In the genomic region with DNA sequence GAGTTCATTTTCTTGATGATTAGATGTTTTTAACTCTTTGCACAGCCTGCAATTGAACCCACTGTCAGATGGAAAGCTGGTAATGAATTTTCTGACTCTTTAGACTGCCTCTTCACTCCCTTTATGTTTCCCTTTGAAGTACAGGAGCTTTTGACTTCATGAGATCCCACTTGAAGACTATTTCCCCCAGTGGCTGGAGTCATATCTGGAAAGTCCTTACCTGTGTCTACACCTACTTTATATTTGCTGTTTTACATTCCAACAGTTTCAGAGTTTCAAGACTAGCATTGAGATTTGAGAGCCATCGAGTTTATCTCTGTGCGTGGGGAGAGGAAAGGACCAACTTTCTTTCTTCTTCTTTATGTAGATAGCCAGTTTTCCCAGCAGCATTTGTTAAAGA, we compare ENCODE assay signal across 24 mouse cellular contexts.
DNase-seq lines count a peak whose midpoint lies in the region; ATAC-seq and TF ChIP-seq lines count a peak whose summit lies in the region.
"Had no signal": no experiment of that assay in that cellular context is flagged by ENCODE, and none has a peak within 500 bp of the region (broad histone marks: within the 10 kb centered on the region; RNA-seq: fewer than 3 reads in every experiment).

No protein-coding gene starts in this region.

- no peak overlapping the region for H3K4me3 ChIP-seq in lung, embryonic 14.5 days (ENCODE audit: low read depth, low read length)
- H3K4me3 ChIP-seq in lung, embryonic 16.5 days (ENCODE audit: low read length), result no peak overlapping the region
- H3K4me3 ChIP-seq: embryonic facial prominence, embryonic 10.5 days; embryonic facial prominence, embryonic 12.5 days; forebrain, embryonic 13.5 days; forebrain, embryonic 15.5 days had no signal

- DNase-seq in lung, embryonic 14.5 days, result peak; percentile 11
- DNase-seq in lung, postnatal 4 days, result no peak
- DNase-seq in lung, postnatal 25 days (ENCODE audit: low spot score), result no peak
- DNase-seq in lung, postnatal 36 days, result peak; percentile 7
- DNase-seq in lung, postnatal 14 days, result no peak
- DNase-seq: adrenal gland, adult 8-10 months; adrenal gland, postnatal 14 days; adrenal gland, postnatal 36 days; B cell, adult 2 months; cerebellum, adult 11-12 months; cerebellum, adult 2 months; cerebellum, adult 9-10 months; cerebellum, postnatal 10 days; cerebellum, postnatal 25 days had no signal

- peak overlapping the region; percentile 33; the same call in 1 of the 2 replicates for H3K27ac ChIP-seq in lung, embryonic 14.5 days (ENCODE audit: low read depth)
- peak overlapping the region; percentile 13; the same call in 1 of the 2 replicates for H3K27ac ChIP-seq in lung, embryonic 16.5 days (ENCODE audit: low read length)
- H3K27ac ChIP-seq: embryonic facial prominence, embryonic 10.5 days; embryonic facial prominence, embryonic 12.5 days; forebrain, embryonic 13.5 days; forebrain, embryonic 15.5 days had no signal

- no peaks in the 10 kb centered on the region for H3K9me3 ChIP-seq in lung, embryonic 14.5 days (ENCODE audit: low read depth, low read length)
- H3K9me3 ChIP-seq in lung, embryonic 16.5 days (ENCODE audit: control insufficient read depth, low read length), result no peaks in the 10 kb centered on the region
- H3K9me3 ChIP-seq: embryonic facial prominence, embryonic 12.5 days; forebrain, embryonic 13.5 days; forebrain, embryonic 15.5 days; G1E had no signal

- no peaks in the 10 kb centered on the region for H3K4me1 ChIP-seq in lung, embryonic 14.5 days (ENCODE audit: insufficient read depth)
- H3K4me1 ChIP-seq in lung, embryonic 16.5 days (replicated peaks; ENCODE audit: control insufficient read depth, insufficient read depth, low read length), result no peaks in the 10 kb centered on the region
- H3K4me1 ChIP-seq: embryonic facial prominence, embryonic 10.5 days; embryonic facial prominence, embryonic 12.5 days; forebrain, embryonic 13.5 days; forebrain, embryonic 15.5 days had no signal

- H3K36me3 ChIP-seq in lung, embryonic 14.5 days (ENCODE audit: insufficient read depth), result no peaks in the 10 kb centered on the region
- H3K36me3 ChIP-seq in lung, embryonic 16.5 days (ENCODE audit: control insufficient read depth, insufficient read depth, low read length), result no peaks in the 10 kb centered on the region
- H3K36me3 ChIP-seq: embryonic facial prominence, embryonic 10.5 days; embryonic facial prominence, embryonic 12.5 days; forebrain, embryonic 15.5 days; G1E had no signal

- no peak overlapping the region for H3K4me2 ChIP-seq in lung, embryonic 14.5 days
- H3K4me2 ChIP-seq in lung, embryonic 16.5 days (ENCODE audit: low read depth, low read length), result no peak overlapping the region
- H3K4me2 ChIP-seq: embryonic facial prominence, embryonic 12.5 days; forebrain, embryonic 13.5 days; forebrain, embryonic 15.5 days had no signal

- ATAC-seq in lung, embryonic 14.5 days (ENCODE audit: insufficient read depth), result no peak
- ATAC-seq in lung, embryonic 16.5 days (ENCODE audit: low read depth), result peak; percentile 80
- ATAC-seq: activated CD4-positive, CD25-positive, alpha-beta regulatory T cell, adult 4 months; CD4-positive, CD25-positive, alpha-beta regulatory T cell, adult 4 months; forebrain, embryonic 13.5 days; forebrain, embryonic 15.5 days; Patski had no signal

- no peak for TF ChIP-seq CTCF in lung, embryonic 14.5 days (IDR thresholded peaks at IDR 0.05; ENCODE audit: low read depth)

- no peak overlapping the region for H3K9ac ChIP-seq in lung, embryonic 14.5 days
- H3K9ac ChIP-seq in lung, embryonic 16.5 days (ENCODE audit: low read length), result no peak overlapping the region
- H3K9ac ChIP-seq: embryonic facial prominence, embryonic 12.5 days; forebrain, embryonic 13.5 days; forebrain, embryonic 15.5 days had no signal

- WGBS in lung, embryonic 14.5 days, result 56% methylated on average over 2 of the region's 2 CpGs
- 46% methylated on average over 2 of the region's 2 CpGs for WGBS in lung, embryonic 16.5 days

- no peaks in the 10 kb centered on the region for H3K27me3 ChIP-seq in lung, embryonic 14.5 days (ENCODE audit: insufficient read depth, low read length)
- H3K27me3 ChIP-seq in lung, embryonic 16.5 days (ENCODE audit: control insufficient read depth, insufficient read depth, low read depth, low read length), result no peaks in the 10 kb centered on the region
- H3K27me3 ChIP-seq: CH12.LX; embryonic facial prominence, embryonic 12.5 days; forebrain, embryonic 13.5 days; forebrain, embryonic 15.5 days had no signal

Comparison
In these comparisons a context has a peak if more than half of its experiments do, and no peak if none do; other contexts are left out.
1. DNase-seq: peak in lung, embryonic 14.5 days (single experiment) and lung, postnatal 36 days (single experiment); none in lung, postnatal 4 days (0 of 2), lung, postnatal 25 days (single experiment) and lung, postnatal 14 days (single experiment).